Mouse (Mus musculus) testis, adult 2 months (tissue): ENCODE measurements around the gene Stard3nl.

Experiments
- CTCF ChIP-seq: fragments of 200-500 bp; IDR thresholded peaks from 2 replicates; pipeline ENCODE4 v1.5.1; 2012; ENCODE audit warnings: low read depth, mild to moderate bottlenecking, inconsistent platforms, low read length, moderate library complexity; ENCODE audit not compliant: control insufficient read depth, insufficient read depth, insufficient replicate concordance
- POLR2A ChIP-seq: fragments of 200-500 bp; IDR thresholded peaks from 2 replicates; pipeline ENCODE4 v1.6.1; 2012; ENCODE audit warnings: low read depth, mild to moderate bottlenecking, inconsistent platforms, low read length, moderate library complexity; ENCODE audit not compliant: control insufficient read depth

DNA sequence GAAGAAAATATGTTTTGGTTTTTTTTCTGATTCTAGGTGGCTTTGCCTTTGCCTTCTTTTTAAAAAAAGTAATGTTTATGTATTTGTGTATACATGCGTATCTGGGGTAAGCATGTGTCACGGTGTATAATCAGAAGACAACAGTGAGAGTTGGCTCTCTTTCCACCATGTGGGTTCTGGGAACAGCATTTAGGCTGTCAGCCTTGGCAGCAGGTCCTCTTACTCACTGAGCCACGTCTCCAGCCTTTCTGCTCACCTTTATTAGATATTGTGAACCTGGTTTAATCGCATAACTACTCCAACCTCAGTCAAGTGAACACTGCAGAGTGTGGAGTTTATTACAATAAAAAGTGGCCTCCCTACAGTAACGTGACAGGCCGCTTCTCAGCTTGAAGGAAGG is 26.8 kb downstream of the Stard3nl start:
- TF ChIP-seq POLR2A (no peak), CTCF (no peak)
